Mouse (Mus musculus): ENCODE data around the gene Fnbp1.

- TF ChIP-seq GATA1 (IDR thresholded peaks at IDR 0.05; ENCODE audit: low read length) (no peak), TAL1 (IDR thresholded peaks at IDR 0.05; ENCODE audit: low read length) (no peak)
Measured at GRCm38 (mm10) chr2:31147054-31147453, 5.2 kb upstream of the Fnbp1 start.

All from erythroblast, embryonic 14.5 days (primary cell).